Mouse (Mus musculus) lung, postnatal 0 days (tissue): ENCODE data around the gene Fto. TPM values are rescaled to one million over a fixed set of nuclear protein-coding genes. Genes with fewer than 3 reads are reported as not detected.

Source experiments
- ATAC-seq: fragments of 200-750 bp; cut with Nextera tagmentation; 2 replicates; pipeline ENCODE4 v1.8.0; 2017; ENCODE audit warnings: moderate library complexity
- DNase-seq: peaks from one replicate; pipeline ENCODE4 v3.0.0-alpha.2; 2016; ENCODE audit warnings: low spot score
- H3K27ac ChIP-seq: fragments of 300-500 bp; sonication (generic); 2 replicates; pipeline ENCODE4 v1.5.1; 2014; ENCODE audit warnings: antibody characterized with exemption, mild to moderate bottlenecking, low read length, mixed read lengths
- H3K27me3 ChIP-seq: fragments of 300-500 bp; sonication (generic); replicated peaks from 2 replicates; pipeline ENCODE4 v1.6.1; 2014; ENCODE audit warnings: low read length, mixed read lengths; ENCODE audit not compliant: insufficient read depth
- H3K36me3 ChIP-seq: fragments of 300-500 bp; sonication (generic); 2 replicates; pipeline ENCODE4 v1.6.1; 2014; ENCODE audit warnings: low read length, mixed read lengths; ENCODE audit not compliant: insufficient read depth
- H3K4me1 ChIP-seq: fragments of 300-500 bp; sonication (generic); 2 replicates; pipeline ENCODE4 v1.6.1; 2014; ENCODE audit warnings: antibody characterized with exemption, low read depth, low read length, mixed read lengths; ENCODE audit not compliant: insufficient read depth
- H3K4me2 ChIP-seq: fragments of 300-500 bp; sonication (generic); replicated peaks from 2 replicates; pipeline ENCODE4 v1.6.1; 2014; ENCODE audit warnings: low read depth, mild to moderate bottlenecking, low read length, moderate library complexity, mixed read lengths
- H3K4me3 ChIP-seq: fragments of 300-500 bp; sonication (generic); 2 replicates; pipeline ENCODE4 v1.5.1; 2014; ENCODE audit warnings: low read depth, low read length
- H3K9ac ChIP-seq: fragments of 300-500 bp; sonication (generic); replicated peaks from 2 replicates; pipeline ENCODE4 v1.6.1; 2014; ENCODE audit warnings: low read depth, mild to moderate bottlenecking
- H3K9me3 ChIP-seq: fragments of 300-500 bp; sonication (generic); 2 replicates; pipeline ENCODE4 v1.6.1; 2016; ENCODE audit warnings: low read length, mixed read lengths
- CTCF ChIP-seq: IDR thresholded peaks from 2 replicates; pipeline ENCODE4 v1.5.1; 2016; ENCODE audit warnings: antibody characterized with exemption, mild to moderate bottlenecking
- EP300 ChIP-seq: IDR thresholded peaks from 2 replicates; pipeline ENCODE4 v1.6.1; 2016; ENCODE audit warnings: antibody characterized with exemption, mild to moderate bottlenecking, control low read depth
- WGBS: fragments of 180-500 bp; shearing (Covaris S2); extraction: QIAGEN DNeasy Blood & Tissue Kit; methylation state at CpG from one replicate; pipeline ENCODE4 v1.1.7; 2014; 5-methylcytosine and 5-hydroxymethylcytosine counted together
- polyA plus RNA-seq: library from polyadenylated mRNA; unstranded; fragments of >200 nt; fragmentation: Nextera tagmentation; extraction: Ambion mirVana; gene quantifications from 2 replicates; pipeline ENCODE4 v1.2.1, GENCODE M21; 2015

Gene Fto
- polyA plus RNA-seq, 1 experiment from 2014 or later: 29.8 TPM

- DNase-seq (no peak), ATAC-seq (no peak)
- Histone ChIP-seq H3K27me3 (no peaks in the 10 kb centered on the region), H3K4me3 (no peak overlapping the region), H3K9ac (no peak overlapping the region), H3K4me1 (no peaks in the 10 kb centered on the region), H3K36me3 (no peaks in the 10 kb centered on the region), H3K27ac (no peak overlapping the region), H3K4me2 (no peak overlapping the region), H3K9me3 (no peaks in the 10 kb centered on the region)
- TF ChIP-seq CTCF: no peak
- no peak for TF ChIP-seq EP300
- 85% methylated on average over 10 of the region's 10 CpGs for WGBS
These were observed 132.2 kb downstream of the Fto start for GRCm38 (mm10) chr8:91445516-91445915.

- DNase-seq (no peak), ATAC-seq (no peak)
- H3K4me1 ChIP-seq: no peaks in the 10 kb centered on the region
- no peak overlapping the region for H3K27ac ChIP-seq
- no peaks in the 10 kb centered on the region for H3K9me3 ChIP-seq
- no peak overlapping the region for H3K4me3 ChIP-seq
- H3K4me2 ChIP-seq: no peak overlapping the region
- H3K36me3 ChIP-seq: no peaks in the 10 kb centered on the region
- H3K9ac ChIP-seq: no peak overlapping the region
- no peaks in the 10 kb centered on the region for H3K27me3 ChIP-seq
- TF ChIP-seq EP300 (no peak), CTCF (no peak)
- WGBS: 93% methylated on average over 5 of the region's 5 CpGs
These were observed 132.7 kb downstream of the Fto start for GRCm38 (mm10) chr8:91446008-91446407.

GRCm38 (mm10) chr8:91448667-91449329 is 135.5 kb downstream of the Fto start:
- no peak for TF ChIP-seq EP300
- TF ChIP-seq CTCF: no peak
- no peaks in the 10 kb centered on the region for H3K4me1 ChIP-seq
- no peak overlapping the region for H3K4me2 ChIP-seq
- ATAC-seq (peak; percentile 65), DNase-seq (peak; percentile 25)
- H3K9me3 ChIP-seq: no peaks in the 10 kb centered on the region
- no peaks in the 10 kb centered on the region for H3K27me3 ChIP-seq
- WGBS: 57% methylated on average over 7 of the region's 7 CpGs
- H3K27ac ChIP-seq: no peak overlapping the region
- H3K4me3 ChIP-seq: no peak overlapping the region
- H3K36me3 ChIP-seq: no peaks in the 10 kb centered on the region
- no peak overlapping the region for H3K9ac ChIP-seq

- Histone ChIP-seq H3K27me3 (no peaks in the 10 kb centered on the region), H3K4me2 (no peak overlapping the region), H3K9me3 (no peaks in the 10 kb centered on the region), H3K36me3 (no peaks in the 10 kb centered on the region), H3K27ac (no peak overlapping the region), H3K9ac (no peak overlapping the region), H3K4me1 (no peaks in the 10 kb centered on the region), H3K4me3 (no peak overlapping the region)
- DNase-seq: no peak
- no peak for TF ChIP-seq CTCF
- TF ChIP-seq EP300: no peak
- 98% methylated on average over 2 of the region's 2 CpGs for WGBS
- ATAC-seq: no peak
These were observed 141.6 kb downstream of the Fto start for GRCm38 (mm10) chr8:91454926-91455325.

- H3K27me3 ChIP-seq: no peaks in the 10 kb centered on the region
- 80% methylated on average over 5 of the region's 5 CpGs for WGBS
- no peaks in the 10 kb centered on the region for H3K9me3 ChIP-seq
- H3K9ac ChIP-seq: no peak overlapping the region
- H3K4me1 ChIP-seq: no peaks in the 10 kb centered on the region
- ATAC-seq: no peak
- no peaks in the 10 kb centered on the region for H3K36me3 ChIP-seq
- no peak overlapping the region for H3K4me3 ChIP-seq
- no peak for DNase-seq
- H3K27ac ChIP-seq: no peak overlapping the region
- TF ChIP-seq CTCF: no peak
- TF ChIP-seq EP300: no peak
- no peak overlapping the region for H3K4me2 ChIP-seq
These were observed 142.3 kb downstream of the Fto start for GRCm38 (mm10) chr8:91455591-91455990.

- 90% methylated on average over 1 of the region's 1 CpGs for WGBS
- no peak for ATAC-seq
- H3K9me3 ChIP-seq: no peaks in the 10 kb centered on the region
These were observed 144.7 kb downstream of the Fto start for GRCm38 (mm10) chr8:91458016-91458415.

More at GRCm38 (mm10) chr8:91458016-91458415, 144.7 kb downstream of the Fto start:
- TF ChIP-seq EP300 (no peak), CTCF (no peak)
- H3K27me3 ChIP-seq: no peaks in the 10 kb centered on the region
- no peak overlapping the region for H3K27ac ChIP-seq
- DNase-seq: no peak
- H3K36me3 ChIP-seq: no peaks in the 10 kb centered on the region
- H3K9ac ChIP-seq: no peak overlapping the region
- H3K4me3 ChIP-seq: no peak overlapping the region
- H3K4me1 ChIP-seq: no peaks in the 10 kb centered on the region
- no peak overlapping the region for H3K4me2 ChIP-seq
